ENCODE assay signal across 9 mouse cellular contexts in the genomic region with DNA sequence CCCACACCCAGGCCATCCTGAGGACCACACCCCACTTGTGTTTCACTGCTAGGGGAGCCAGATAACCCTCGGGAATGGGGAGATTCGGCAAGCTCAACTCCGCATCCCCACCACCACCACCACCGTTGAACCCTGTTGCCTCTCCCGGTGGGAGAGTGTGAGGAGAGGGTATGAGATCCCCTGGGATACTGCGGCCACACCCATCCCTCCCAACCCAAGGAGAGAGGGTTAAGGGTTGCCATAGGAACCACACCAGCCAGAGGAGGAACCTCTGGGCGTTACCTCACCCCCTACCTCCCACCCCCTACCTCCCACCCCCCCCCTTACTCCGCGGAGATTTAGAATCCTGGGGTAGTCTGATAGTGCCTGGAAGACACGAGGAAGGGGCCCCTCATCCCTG. TPM values are rescaled to one million over a fixed set of nuclear protein-coding genes. Genes with fewer than 3 reads are reported as not detected.
DNase-seq lines count a peak whose midpoint lies in the region; ATAC-seq and TF ChIP-seq lines count a peak whose summit lies in the region.
"Had no signal": no experiment of that assay in that cellular context is flagged by ENCODE, and none has a peak within 500 bp of the region (broad histone marks: within the 10 kb centered on the region; RNA-seq: fewer than 3 reads in every experiment).

No protein-coding gene starts in this region.

- H3K36me3 ChIP-seq in kidney, postnatal 0 days (ENCODE audit: insufficient read depth, low read length): no peaks in the 10 kb centered on the region
- no peaks in the 10 kb centered on the region for H3K36me3 ChIP-seq in embryonic facial prominence, embryonic 12.5 days
- no peaks in the 10 kb centered on the region for H3K36me3 ChIP-seq in hindbrain, postnatal 0 days (ENCODE audit: insufficient read depth, low read length)
- H3K36me3 ChIP-seq in neural tube, embryonic 15.5 days: no peaks in the 10 kb centered on the region

- no peak for ATAC-seq in kidney, postnatal 0 days (replicated peaks; ENCODE audit: low FRiP score, low read depth)
- ATAC-seq in embryonic facial prominence, embryonic 12.5 days (ENCODE audit: insufficient number of reproducible peaks, insufficient read depth, low FRiP score, low TSS enrichment): no peak
- ATAC-seq in hindbrain, postnatal 0 days: no peak
- ATAC-seq in neural tube, embryonic 15.5 days (ENCODE audit: low FRiP score): no peak
- no peak for ATAC-seq in frontal cortex, adult (ENCODE audit: low TSS enrichment)

- H3K4me2 ChIP-seq in kidney, postnatal 0 days (ENCODE audit: low read length): peak overlapping the region; percentile 100
- peak overlapping the region; percentile 99 for H3K4me2 ChIP-seq in embryonic facial prominence, embryonic 12.5 days (replicated peaks)
- H3K4me2 ChIP-seq in hindbrain, postnatal 0 days (ENCODE audit: low read depth, low read length): peak overlapping the region; percentile 88
- H3K4me2 ChIP-seq in neural tube, embryonic 15.5 days: peak overlapping the region; percentile 79

- H3K9ac ChIP-seq in kidney, postnatal 0 days (ENCODE audit: low read depth, low read length): no peak overlapping the region
- H3K9ac ChIP-seq in embryonic facial prominence, embryonic 12.5 days: no peak overlapping the region
- peak overlapping the region; percentile 96 for H3K9ac ChIP-seq in hindbrain, postnatal 0 days (replicated peaks; ENCODE audit: low read length)
- peak overlapping the region; percentile 86 for H3K9ac ChIP-seq in neural tube, embryonic 15.5 days (replicated peaks)

- TF ChIP-seq CTCF in kidney, postnatal 0 days (IDR thresholded peaks at IDR 0.05; ENCODE audit: low read depth): no peak
- no peak for TF ChIP-seq CTCF in hindbrain, postnatal 0 days (IDR thresholded peaks at IDR 0.05; ENCODE audit: low read depth)

- H3K4me3 ChIP-seq in kidney, postnatal 0 days (replicated peaks; ENCODE audit: low read depth, low read length): peak overlapping the region; percentile 64; the same call in 1 of the 2 replicates
- peak overlapping the region; percentile 65 for H3K4me3 ChIP-seq in embryonic facial prominence, embryonic 12.5 days
- peak overlapping the region; percentile 86 for H3K4me3 ChIP-seq in hindbrain, postnatal 0 days (ENCODE audit: low read length)
- peak overlapping the region; percentile 57 for H3K4me3 ChIP-seq in neural tube, embryonic 15.5 days (replicated peaks)

- no peak for DNase-seq in kidney, postnatal 0 days (ENCODE audit: low spot score)
- DNase-seq in kidney, postnatal 10 days: no peak
- DNase-seq in hindbrain, postnatal 0 days (ENCODE audit: low spot score): no peak
- DNase-seq in layer of hippocampus, adult 8-10 months (ENCODE audit: low spot score in 2 of 2): no peak
- DNase-seq in yolk sac, embryonic 10.5 days (ENCODE audit: low spot score): no peak

- peaks cover 22% of the 10 kb centered on the region for H3K27me3 ChIP-seq in kidney, postnatal 0 days (ENCODE audit: insufficient read depth, low read length)
- peaks cover 63% of the 10 kb centered on the region for H3K27me3 ChIP-seq in embryonic facial prominence, embryonic 12.5 days
- H3K27me3 ChIP-seq in hindbrain, postnatal 0 days (ENCODE audit: insufficient read depth, low read length): no peaks in the 10 kb centered on the region
- H3K27me3 ChIP-seq in neural tube, embryonic 15.5 days (replicated peaks): no peaks in the 10 kb centered on the region; the same call in 1 of the 2 replicates

- no peaks in the 10 kb centered on the region for H3K9me3 ChIP-seq in kidney, postnatal 0 days (replicated peaks; ENCODE audit: low read length)
- H3K9me3 ChIP-seq in embryonic facial prominence, embryonic 12.5 days: no peaks in the 10 kb centered on the region
- H3K9me3 ChIP-seq in hindbrain, postnatal 0 days (ENCODE audit: low read length): no peaks in the 10 kb centered on the region
- H3K9me3 ChIP-seq in neural tube, embryonic 15.5 days (replicated peaks): no peaks in the 10 kb centered on the region

- peaks cover 21% of the 10 kb centered on the region; the same call in 1 of the 2 replicates for H3K4me1 ChIP-seq in kidney, postnatal 0 days (replicated peaks; ENCODE audit: insufficient read depth, low read length)
- peaks cover 37% of the 10 kb centered on the region for H3K4me1 ChIP-seq in embryonic facial prominence, embryonic 12.5 days
- peaks cover 15% of the 10 kb centered on the region for H3K4me1 ChIP-seq in hindbrain, postnatal 0 days (ENCODE audit: insufficient read depth, low read length)
- H3K4me1 ChIP-seq in neural tube, embryonic 15.5 days: peaks cover 64% of the 10 kb centered on the region

- no peak overlapping the region for H3K27ac ChIP-seq in kidney, postnatal 0 days
- H3K27ac ChIP-seq in embryonic facial prominence, embryonic 12.5 days: no peak overlapping the region
- H3K27ac ChIP-seq in hindbrain, postnatal 0 days: peak overlapping the region; percentile 99
- H3K27ac ChIP-seq in neural tube, embryonic 15.5 days (replicated peaks): peak overlapping the region; percentile 94

- WGBS in kidney, postnatal 0 days: 0% methylated on average over 9 of the region's 10 CpGs
- under 1% methylated on average over 10 of the region's 10 CpGs for WGBS in embryonic facial prominence, embryonic 12.5 days
- 0% methylated on average over 10 of the region's 10 CpGs for WGBS in hindbrain, postnatal 0 days
- under 1% methylated on average over 10 of the region's 10 CpGs for whole genome bisulfite sequencing in neural tube, embryonic 15.5 days

RNA-seq across cellular contexts. Expression of a gene that starts 1.9 kb away (rescaled TPM):
- 6.7 and 11.4 TPM in 2 replicates for polyA plus RNA-seq in kidney, postnatal 0 days (2015; fragmentation: Nextera tagmentation; extraction: Ambion mirVana)
- 24.1 and 33.2 TPM in 2 replicates for polyA plus RNA-seq in embryonic facial prominence, embryonic 12.5 days (2016; fragmentation: Nextera tagmentation; extraction: Ambion mirVana)
- total RNA-seq in hindbrain, postnatal 0 days (2014; rRNA removed): 473 and 516 TPM in 2 replicates
- polyA plus RNA-seq in hindbrain, postnatal 0 days (2015; fragmentation: Nextera tagmentation; extraction: Ambion mirVana): 966 and 1,028 TPM in 2 replicates
- 880 and 1,075 TPM in 2 replicates for polyA plus RNA-seq in neural tube, embryonic 15.5 days (2015; fragmentation: Nextera tagmentation; extraction: Ambion mirVana)
- 100 to 1,000 TPM; 300 to 367 (median 345) TPM for total RNA-seq in layer of hippocampus, adult 8-10 months (2022)
- total RNA-seq: common myeloid progenitor, adult 5-6 weeks had no signal

RNA-seq across cellular contexts. Expression of a gene that starts 47.0 kb away (rescaled TPM):
- polyA plus RNA-seq in kidney, postnatal 0 days (2015; fragmentation: Nextera tagmentation; extraction: Ambion mirVana): not detected in 2 replicates
- not detected in 2 replicates for polyA plus RNA-seq in embryonic facial prominence, embryonic 12.5 days (2016; fragmentation: Nextera tagmentation; extraction: Ambion mirVana)
- total RNA-seq in hindbrain, postnatal 0 days (2014; rRNA removed): not detected in 2 replicates
- not detected in 2 replicates for polyA plus RNA-seq in hindbrain, postnatal 0 days (2015; fragmentation: Nextera tagmentation; extraction: Ambion mirVana)
- polyA plus RNA-seq in neural tube, embryonic 15.5 days (2015; fragmentation: Nextera tagmentation; extraction: Ambion mirVana): not detected in 2 replicates
- not detected for total RNA-seq in layer of hippocampus, adult 8-10 months (2022)
- total RNA-seq: common myeloid progenitor, adult 5-6 weeks had no signal

Comparison
In these comparisons a context has a peak if more than half of its experiments do, and no peak if none do; other contexts are left out.
1. H3K27ac ChIP-seq: peak in hindbrain, postnatal 0 days (single experiment) and neural tube, embryonic 15.5 days (single experiment); none in kidney, postnatal 0 days (single experiment) and embryonic facial prominence, embryonic 12.5 days (single experiment).
2. H3K9ac ChIP-seq: peak in hindbrain, postnatal 0 days (single experiment) and neural tube, embryonic 15.5 days (single experiment); none in kidney, postnatal 0 days (single experiment) and embryonic facial prominence, embryonic 12.5 days (single experiment).
3. RNA of a gene that starts 1.9 kb away (polyA plus RNA-seq): 880 to 1,075 TPM in neural tube, embryonic 15.5 days and 966 to 1,028 TPM in hindbrain, postnatal 0 days; 24.1 to 33.2 TPM in embryonic facial prominence, embryonic 12.5 days and 6.7 to 11.4 TPM in kidney, postnatal 0 days; every median in the first group is over 10 times any median in the second.
4. Peak in every context shown above with its lines, with median percentiles within 50 percentile points of each other: H3K4me2 ChIP-seq and H3K4me3 ChIP-seq.